Mouse (Mus musculus) brain, embryonic 14.5 days (tissue): ENCODE data around the gene Nthl1.

ENCODE experiments used
- CTCF ChIP-seq: fragments of 200-500 bp; IDR thresholded peaks from 2 replicates; pipeline ENCODE4 v1.5.1; 2012; ENCODE audit warnings: inconsistent platforms, mild to moderate bottlenecking, moderate library complexity, borderline replicate concordance; ENCODE audit not compliant: insufficient read depth, insufficient read length; ENCODE audit errors: extremely low read depth
- POLR2A ChIP-seq: fragments of 200-500 bp; IDR thresholded peaks from 2 replicates; pipeline ENCODE4 v1.6.1; 2012; ENCODE audit warnings: mild to moderate bottlenecking, inconsistent platforms, borderline replicate concordance; ENCODE audit not compliant: poor library complexity, insufficient read depth, insufficient read length, severe bottlenecking; ENCODE audit errors: extremely low read depth

DNA sequence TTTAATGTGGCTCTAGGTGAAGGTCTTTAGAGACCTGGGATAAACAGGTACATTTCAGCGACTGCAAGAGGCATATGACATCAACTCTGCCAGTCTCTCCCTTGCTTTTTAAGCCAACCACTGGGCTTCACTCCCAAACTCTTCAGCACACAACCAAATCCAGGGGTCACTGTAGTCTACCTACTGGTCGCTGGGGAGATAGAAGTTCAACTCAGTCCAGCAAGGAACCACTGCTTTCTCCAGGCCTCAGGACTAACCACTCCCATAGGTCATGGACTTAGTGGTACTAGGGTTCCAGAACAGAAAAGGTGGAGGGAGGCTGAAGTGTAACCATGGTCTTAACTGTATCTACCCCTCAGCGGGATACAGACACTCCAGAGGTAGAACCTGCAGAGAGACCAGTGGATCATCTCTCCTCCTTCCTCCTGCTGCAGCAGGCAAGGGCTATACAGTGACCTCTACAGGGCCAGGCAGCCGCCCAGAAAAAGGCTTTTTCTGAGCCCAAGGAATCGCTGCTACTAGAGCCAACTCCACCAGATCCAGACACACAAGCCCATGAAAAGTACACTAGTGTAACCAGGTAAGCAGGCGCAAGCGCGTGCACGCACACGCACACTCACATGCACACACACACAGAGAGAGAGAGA is 16.4 kb downstream of the Nthl1 start:
- TF ChIP-seq CTCF (no peak), POLR2A (no peak)
